Mouse (Mus musculus) bone marrow macrophage, adult 2 months (primary cell): ENCODE measurements around the gene Grid1.

Source experiments
- CTCF ChIP-seq: IDR thresholded peaks from 2 replicates; pipeline ENCODE4 v1.5.1; 2012; ENCODE audit warnings: low read depth, mild to moderate bottlenecking, low read length, moderate library complexity
- POLR2A ChIP-seq: IDR thresholded peaks from 2 replicates; pipeline ENCODE4 v1.6.1; 2012; ENCODE audit warnings: mild to moderate bottlenecking, low read depth, low read length, borderline replicate concordance

GRCm38 (mm10) chr14:35167451-35167850, 347.5 kb downstream of the Grid1 start:
- TF ChIP-seq CTCF (no peak), POLR2A (no peak)
